Mouse (Mus musculus): ENCODE measurements around the gene Polk. TPM values are rescaled to one million over a fixed set of nuclear protein-coding genes. Genes with fewer than 3 reads are reported as not detected.

Gene Polk
- polyA plus RNA-seq, 1 experiment from 2014 or later = 11.5 TPM

- H3K4me2 ChIP-seq (replicated peaks; ENCODE audit: low read depth, low read length) = no peak overlapping the region
- H3K4me3 ChIP-seq (ENCODE audit: low read depth, low read length) = no peak overlapping the region
- H3K36me3 ChIP-seq (ENCODE audit: control insufficient read depth, insufficient read depth, low read length) = no peaks in the 10 kb centered on the region
- no peak overlapping the region for H3K27ac ChIP-seq (ENCODE audit: low read length)
- no peaks in the 10 kb centered on the region for H3K4me1 ChIP-seq (ENCODE audit: control insufficient read depth, insufficient read depth, low read length)
- H3K9me3 ChIP-seq (ENCODE audit: control insufficient read depth, low read depth, low read length) = no peaks in the 10 kb centered on the region
- H3K9ac ChIP-seq (replicated peaks; ENCODE audit: low read depth, low read length) = no peak overlapping the region
- no peak for ATAC-seq (ENCODE audit: insufficient number of reproducible peaks, insufficient read depth, low FRiP score, low read depth)
- H3K27me3 ChIP-seq (ENCODE audit: control insufficient read depth, insufficient read depth, low read length) = no peaks in the 10 kb centered on the region
- WGBS = 88% methylated on average over 3 of the region's 3 CpGs
Observed at GRCm38 (mm10) chr13:96521294-96521693, 21.1 kb downstream of the Polk start.

- WGBS = 56% methylated on average over 2 of the region's 2 CpGs
- no peak for ATAC-seq (ENCODE audit: insufficient number of reproducible peaks, insufficient read depth, low FRiP score, low read depth)
Observed at GRCm38 (mm10) chr13:96517335-96517734, 25.0 kb downstream of the Polk start.

GRCm38 (mm10) chr13:96516249-96516648 lies 26.1 kb downstream of the Polk start:
- Histone ChIP-seq H3K4me1 (ENCODE audit: control insufficient read depth, insufficient read depth, low read length) (peaks cover 8% of the 10 kb centered on the region; the same call in 1 of the 2 replicates), H3K4me2 (replicated peaks; ENCODE audit: low read depth, low read length) (no peak overlapping the region), H3K27ac (ENCODE audit: low read length) (no peak overlapping the region), H3K9ac (replicated peaks; ENCODE audit: low read depth, low read length) (no peak overlapping the region), H3K36me3 (ENCODE audit: control insufficient read depth, insufficient read depth, low read length) (no peaks in the 10 kb centered on the region), H3K4me3 (ENCODE audit: low read depth, low read length) (no peak overlapping the region), H3K27me3 (ENCODE audit: control insufficient read depth, insufficient read depth, low read length) (no peaks in the 10 kb centered on the region), H3K9me3 (ENCODE audit: control insufficient read depth, low read depth, low read length) (no peaks in the 10 kb centered on the region)
- WGBS = 94% methylated on average over 9 of the region's 9 CpGs
- ATAC-seq (ENCODE audit: insufficient number of reproducible peaks, insufficient read depth, low FRiP score, low read depth) = no peak

More at GRCm38 (mm10) chr13:96517335-96517734, 25.0 kb downstream of the Polk start:
- Histone ChIP-seq H3K27ac (ENCODE audit: low read length) (no peak overlapping the region), H3K4me1 (ENCODE audit: control insufficient read depth, insufficient read depth, low read length) (peaks cover 3% of the 10 kb centered on the region; the same call in 1 of the 2 replicates), H3K4me2 (replicated peaks; ENCODE audit: low read depth, low read length) (no peak overlapping the region), H3K9ac (replicated peaks; ENCODE audit: low read depth, low read length) (no peak overlapping the region), H3K36me3 (ENCODE audit: control insufficient read depth, insufficient read depth, low read length) (no peaks in the 10 kb centered on the region), H3K9me3 (ENCODE audit: control insufficient read depth, low read depth, low read length) (no peaks in the 10 kb centered on the region), H3K4me3 (ENCODE audit: low read depth, low read length) (no peak overlapping the region), H3K27me3 (ENCODE audit: control insufficient read depth, insufficient read depth, low read length) (no peaks in the 10 kb centered on the region)

GRCm38 (mm10) chr13:96514154-96514942 lies 28.0 kb downstream of the Polk start:
- WGBS = 57% methylated on average over 5 of the region's 5 CpGs
- H3K9ac ChIP-seq (replicated peaks; ENCODE audit: low read depth, low read length) = no peak overlapping the region
- H3K9me3 ChIP-seq (ENCODE audit: control insufficient read depth, low read depth, low read length) = no peaks in the 10 kb centered on the region
- H3K27me3 ChIP-seq (ENCODE audit: control insufficient read depth, insufficient read depth, low read length) = no peaks in the 10 kb centered on the region
- ATAC-seq (ENCODE audit: insufficient number of reproducible peaks, insufficient read depth, low FRiP score, low read depth) = no peak
- H3K4me2 ChIP-seq (replicated peaks; ENCODE audit: low read depth, low read length) = no peak overlapping the region
- peaks cover 8% of the 10 kb centered on the region; the same call in 1 of the 2 replicates for H3K4me1 ChIP-seq (ENCODE audit: control insufficient read depth, insufficient read depth, low read length)
- no peak overlapping the region for H3K4me3 ChIP-seq (ENCODE audit: low read depth, low read length)
- H3K27ac ChIP-seq (ENCODE audit: low read length) = no peak overlapping the region
- no peaks in the 10 kb centered on the region for H3K36me3 ChIP-seq (ENCODE audit: control insufficient read depth, insufficient read depth, low read length)

- WGBS = 56% methylated on average over 5 of the region's 5 CpGs
- H3K27me3 ChIP-seq (ENCODE audit: control insufficient read depth, insufficient read depth, low read length) = no peaks in the 10 kb centered on the region
- H3K27ac ChIP-seq (ENCODE audit: low read length) = no peak overlapping the region; the same call in 1 of the 2 replicates
- H3K9ac ChIP-seq (replicated peaks; ENCODE audit: low read depth, low read length) = no peak overlapping the region
- H3K9me3 ChIP-seq (ENCODE audit: control insufficient read depth, low read depth, low read length) = no peaks in the 10 kb centered on the region
- H3K4me1 ChIP-seq (ENCODE audit: control insufficient read depth, insufficient read depth, low read length) = peaks cover 8% of the 10 kb centered on the region; the same call in 1 of the 2 replicates
- H3K36me3 ChIP-seq (ENCODE audit: control insufficient read depth, insufficient read depth, low read length) = no peaks in the 10 kb centered on the region; the same call in 1 of the 2 replicates
- no peak overlapping the region for H3K4me3 ChIP-seq (ENCODE audit: low read depth, low read length)
- no peak for ATAC-seq (ENCODE audit: insufficient number of reproducible peaks, insufficient read depth, low FRiP score, low read depth)
- H3K4me2 ChIP-seq (replicated peaks; ENCODE audit: low read depth, low read length) = no peak overlapping the region
Observed at GRCm38 (mm10) chr13:96511893-96512292, 30.5 kb downstream of the Polk start.

- Histone ChIP-seq H3K27me3 (ENCODE audit: control insufficient read depth, insufficient read depth, low read length) (no peaks in the 10 kb centered on the region), H3K9me3 (ENCODE audit: control insufficient read depth, low read depth, low read length) (no peaks in the 10 kb centered on the region), H3K4me3 (ENCODE audit: low read depth, low read length) (no peak overlapping the region), H3K27ac (ENCODE audit: low read length) (no peak overlapping the region), H3K4me1 (ENCODE audit: control insufficient read depth, insufficient read depth, low read length) (peaks cover 8% of the 10 kb centered on the region; the same call in 1 of the 2 replicates), H3K36me3 (ENCODE audit: control insufficient read depth, insufficient read depth, low read length) (no peaks in the 10 kb centered on the region; the same call in 1 of the 2 replicates), H3K9ac (replicated peaks; ENCODE audit: low read depth, low read length) (no peak overlapping the region), H3K4me2 (replicated peaks; ENCODE audit: low read depth, low read length) (no peak overlapping the region)
- WGBS = 68% methylated on average over 1 of the region's 1 CpGs
- ATAC-seq (ENCODE audit: insufficient number of reproducible peaks, insufficient read depth, low FRiP score, low read depth) = no peak
Observed at GRCm38 (mm10) chr13:96511262-96511661, 31.1 kb downstream of the Polk start.

GRCm38 (mm10) chr13:96510635-96511034 lies 31.7 kb downstream of the Polk start:
- ATAC-seq (ENCODE audit: insufficient number of reproducible peaks, insufficient read depth, low FRiP score, low read depth) = no peak
- H3K9me3 ChIP-seq (ENCODE audit: control insufficient read depth, low read depth, low read length) = no peaks in the 10 kb centered on the region
- peaks cover 8% of the 10 kb centered on the region; the same call in 1 of the 2 replicates for H3K4me1 ChIP-seq (ENCODE audit: control insufficient read depth, insufficient read depth, low read length)
- no peak overlapping the region for H3K27ac ChIP-seq (ENCODE audit: low read length)
- H3K36me3 ChIP-seq (ENCODE audit: control insufficient read depth, insufficient read depth, low read length) = no peaks in the 10 kb centered on the region; the same call in 1 of the 2 replicates
- no peak overlapping the region for H3K4me2 ChIP-seq (replicated peaks; ENCODE audit: low read depth, low read length)
- 67% methylated on average over 13 of the region's 13 CpGs for WGBS
- no peaks in the 10 kb centered on the region for H3K27me3 ChIP-seq (ENCODE audit: control insufficient read depth, insufficient read depth, low read length)
- no peak overlapping the region for H3K4me3 ChIP-seq (ENCODE audit: low read depth, low read length)
- H3K9ac ChIP-seq (replicated peaks; ENCODE audit: low read depth, low read length) = no peak overlapping the region

GRCm38 (mm10) chr13:96507541-96507940 lies 34.8 kb downstream of the Polk start:
- 83% methylated on average over 4 of the region's 4 CpGs for WGBS
- no peak for ATAC-seq (ENCODE audit: insufficient number of reproducible peaks, insufficient read depth, low FRiP score, low read depth)
- no peak overlapping the region for H3K27ac ChIP-seq (ENCODE audit: low read length)

More at GRCm38 (mm10) chr13:96507541-96507940, 34.8 kb downstream of the Polk start:
- Histone ChIP-seq H3K27me3 (ENCODE audit: control insufficient read depth, insufficient read depth, low read length) (no peaks in the 10 kb centered on the region), H3K9ac (replicated peaks; ENCODE audit: low read depth, low read length) (no peak overlapping the region), H3K36me3 (ENCODE audit: control insufficient read depth, insufficient read depth, low read length) (no peaks in the 10 kb centered on the region; the same call in 1 of the 2 replicates), H3K4me1 (ENCODE audit: control insufficient read depth, insufficient read depth, low read length) (peaks cover 5% of the 10 kb centered on the region; the same call in 1 of the 2 replicates), H3K9me3 (ENCODE audit: control insufficient read depth, low read depth, low read length) (no peaks in the 10 kb centered on the region), H3K4me2 (replicated peaks; ENCODE audit: low read depth, low read length) (no peak overlapping the region), H3K4me3 (ENCODE audit: low read depth, low read length) (no peak overlapping the region)
